Mouse (Mus musculus) stomach, postnatal 0 days (tissue): ENCODE results near the gene Arhgap30. TPM values are rescaled to one million over a fixed set of nuclear protein-coding genes. Genes with fewer than 3 reads are reported as not detected.

Experiments used
- ATAC-seq: fragments of 200-750 bp; cut with Nextera tagmentation; 2 replicates; pipeline ENCODE4 v1.8.0; 2017; ENCODE audit not compliant: low FRiP score, low TSS enrichment
- DNase-seq: peaks from one replicate; pipeline ENCODE4 v3.0.0-alpha.2; 2016; ENCODE audit warnings: low spot score
- H3K27ac ChIP-seq: fragments of 300-500 bp; sonication (generic); replicated peaks from 2 replicates; pipeline ENCODE4 v1.5.1; 2014; ENCODE audit warnings: mild to moderate bottlenecking, control low read depth
- H3K27me3 ChIP-seq: fragments of 300-500 bp; sonication (generic); 2 replicates; pipeline ENCODE4 v1.6.1; 2014; ENCODE audit warnings: low read length; ENCODE audit not compliant: control insufficient read depth, insufficient read depth
- H3K36me3 ChIP-seq: fragments of 300-500 bp; sonication (generic); 2 replicates; pipeline ENCODE4 v1.6.1; 2014; ENCODE audit warnings: low read length, mixed read lengths; ENCODE audit not compliant: control insufficient read depth, insufficient read depth
- H3K4me1 ChIP-seq: fragments of 300-500 bp; sonication (generic); replicated peaks from 2 replicates; pipeline ENCODE4 v1.6.1; 2014; ENCODE audit warnings: antibody characterized with exemption; ENCODE audit not compliant: control insufficient read depth, insufficient read depth
- H3K4me2 ChIP-seq: fragments of 300-500 bp; sonication (generic); replicated peaks from 2 replicates; pipeline ENCODE4 v1.6.1; 2014; ENCODE audit warnings: low read depth, mild to moderate bottlenecking, control low read depth, moderate library complexity
- H3K4me3 ChIP-seq: fragments of 300-500 bp; sonication (generic); 2 replicates; pipeline ENCODE4 v1.5.1; 2014; ENCODE audit warnings: low read depth, low read length, control low read depth
- H3K9ac ChIP-seq: fragments of 300-500 bp; sonication (generic); 2 replicates; pipeline ENCODE4 v1.6.1; 2014; ENCODE audit warnings: mild to moderate bottlenecking, low read length, control low read depth, mixed read lengths
- H3K9me3 ChIP-seq: fragments of 300-500 bp; sonication (generic); 2 replicates; pipeline ENCODE4 v1.6.1; 2016; ENCODE audit warnings: low read length; ENCODE audit not compliant: control insufficient read depth
- CTCF ChIP-seq: IDR thresholded peaks from 2 replicates; pipeline ENCODE4 v1.5.1; 2016; ENCODE audit warnings: antibody characterized with exemption, low read depth, mild to moderate bottlenecking, moderate library complexity
- EP300 ChIP-seq: optimal IDR thresholded peaks from 2 replicates; pipeline ENCODE3; 2016; ENCODE audit warnings: antibody characterized with exemption
- WGBS: fragments of 180-500 bp; shearing (Covaris S2); extraction: QIAGEN DNeasy Blood & Tissue Kit; methylation state at CpG from one replicate; pipeline ENCODE4 v1.1.7; 2014; 5-methylcytosine and 5-hydroxymethylcytosine counted together
- polyA plus RNA-seq: library from polyadenylated mRNA; unstranded; fragments of >200 nt; fragmentation: Nextera tagmentation; extraction: Ambion mirVana; gene quantifications from 2 replicates; pipeline ENCODE4 v1.2.1, GENCODE M21; 2015

Gene Arhgap30
- polyA plus RNA-seq, result 1.1 and 1.2 TPM in 2 replicates

- peak within 1 kb of the TSS; percentile 24; the same call in 1 of the 2 replicates for H3K27ac ChIP-seq
- ATAC-seq (no peak), DNase-seq (no peak)
Measured at GRCm38 (mm10) chr1:171388376-171389102, at the start of gene Arhgap30. Gene Arhgap30, plus strand, starts transcription at chr1:171388954.

GRCm38 (mm10) chr1:171342262-171343207 is 46.2 kb upstream of the Arhgap30 start:
- no peak overlapping the region for H3K4me2 ChIP-seq
- peak; percentile 45 for DNase-seq
- no peak overlapping the region for H3K9ac ChIP-seq
- no peaks in the 10 kb centered on the region for H3K4me1 ChIP-seq
- H3K4me3 ChIP-seq, result no peak overlapping the region
- H3K27me3 ChIP-seq, result no peaks in the 10 kb centered on the region
- H3K9me3 ChIP-seq, result no peaks in the 10 kb centered on the region
- peak; percentile 66 for ATAC-seq
- H3K27ac ChIP-seq, result 0 out of 2 replicates have a peak overlapping the region, but pooled peaks have one; percentile 18
- 78% methylated on average over 16 of the region's 16 CpGs for WGBS
- TF ChIP-seq EP300 (no peak), CTCF (no peak)
- H3K36me3 ChIP-seq, result peaks cover 18% of the 10 kb centered on the region

More at GRCm38 (mm10) chr1:171388376-171389102, at the start of gene Arhgap30:
- H3K9me3 ChIP-seq, result no peaks in the 10 kb centered on the region
- no peak within 1 kb of the TSS for H3K4me3 ChIP-seq
- no peaks in the 10 kb centered on the region; the same call in 1 of the 2 replicates for H3K4me1 ChIP-seq
- H3K9ac ChIP-seq, result no peak within 1 kb of the TSS
- H3K36me3 ChIP-seq, result no peaks in the 10 kb centered on the region
- H3K27me3 ChIP-seq, result no peaks in the 10 kb centered on the region
- 74% methylated on average over 15 of the region's 15 CpGs for WGBS
- TF ChIP-seq CTCF (no peak), EP300 (no peak)
- no peak within 1 kb of the TSS for H3K4me2 ChIP-seq

DNA sequence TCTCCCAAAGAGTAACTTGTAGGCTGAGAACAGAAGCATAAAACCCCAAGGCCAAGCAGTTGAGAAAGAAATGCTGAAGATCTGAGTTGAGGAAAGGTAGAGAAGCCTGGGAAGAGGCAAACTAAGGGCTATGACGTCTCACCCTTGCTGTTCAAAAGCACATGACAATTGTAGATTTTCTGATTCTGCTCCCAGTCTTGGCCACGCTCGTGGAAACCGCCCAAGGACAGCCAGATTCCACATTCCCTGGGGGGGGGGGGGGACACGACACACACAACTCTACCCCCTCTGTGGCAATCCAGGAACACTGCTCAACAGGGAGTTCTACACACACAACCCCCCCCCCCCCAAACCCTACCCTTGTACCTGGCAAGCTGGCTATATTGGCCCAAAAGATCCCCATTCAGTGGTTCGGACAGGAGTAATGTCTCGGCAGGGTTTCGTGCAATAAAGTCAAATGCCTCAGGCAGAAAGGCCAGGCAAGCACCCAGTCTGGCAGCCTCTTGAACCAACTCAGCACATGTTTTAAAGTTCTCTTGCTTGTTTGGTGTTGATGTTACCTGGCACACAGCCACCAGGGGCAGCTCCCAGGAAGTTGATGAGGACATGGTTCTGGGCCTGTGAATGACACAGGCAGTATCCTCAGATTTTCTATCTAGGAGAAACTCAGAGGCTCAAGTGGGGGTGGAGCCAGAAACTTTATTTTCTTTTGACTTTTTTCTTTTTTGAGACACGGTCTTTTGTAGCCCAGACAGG is 44.7 kb upstream of the Arhgap30 start:
- peaks cover 14% of the 10 kb centered on the region for H3K36me3 ChIP-seq
- H3K4me2 ChIP-seq, result peak overlapping the region; percentile 83; the same call in 1 of the 2 replicates
- H3K27ac ChIP-seq, result no peak overlapping the region
- ATAC-seq (peak; percentile 37), DNase-seq (peak; percentile 76)
- no peak overlapping the region for H3K4me3 ChIP-seq
- TF ChIP-seq CTCF (peak; percentile 31; the same call in 1 of the 2 replicates), EP300 (no peak)
- H3K4me1 ChIP-seq, result no peaks in the 10 kb centered on the region
- no peaks in the 10 kb centered on the region for H3K27me3 ChIP-seq
- 77% methylated on average over 8 of the region's 9 CpGs for WGBS
- no peak overlapping the region for H3K9ac ChIP-seq
- no peaks in the 10 kb centered on the region for H3K9me3 ChIP-seq

- H3K27ac ChIP-seq, result peak overlapping the region; percentile 77
- no peaks in the 10 kb centered on the region for H3K9me3 ChIP-seq
- peak overlapping the region; percentile 94 for H3K4me3 ChIP-seq
- H3K9ac ChIP-seq, result peak overlapping the region; percentile 75
- peaks cover 13% of the 10 kb centered on the region for H3K36me3 ChIP-seq
- H3K4me1 ChIP-seq, result no peaks in the 10 kb centered on the region
- 67% methylated on average over 9 of the region's 9 CpGs for WGBS
- no peaks in the 10 kb centered on the region for H3K27me3 ChIP-seq
- TF ChIP-seq CTCF, result no peak
- no peak for TF ChIP-seq EP300
- peak overlapping the region; percentile 83 for H3K4me2 ChIP-seq
- peak; percentile 9; the same call in 1 of the 2 replicates for ATAC-seq
- no peak for DNase-seq
Measured at GRCm38 (mm10) chr1:171344715-171345114, 44.0 kb upstream of the Arhgap30 start.
